Mouse (Mus musculus) kidney, embryonic 15.5 days (tissue): ENCODE data around the gene Slc25a39. TPM values are rescaled to one million over a fixed set of nuclear protein-coding genes. Genes with fewer than 3 reads are reported as not detected.
A peak's percentile ranks its signal among the peaks of the same experiment; 100 is the strongest.
"Not testable (repeated sequence)": the region's sequence is repeated elsewhere in the genome, so short reads cannot be mapped to it uniquely, and the experiment has no call there.

Source experiments
- ATAC-seq: fragments of 200-750 bp; cut with Nextera tagmentation; replicated peaks from 2 replicates; pipeline ENCODE4 v1.8.0; 2017; ENCODE audit warnings: moderate TSS enrichment; ENCODE audit not compliant: low FRiP score
- H3K27ac ChIP-seq: fragments of 300-500 bp; sonication (generic); 2 replicates; pipeline ENCODE4 v1.5.1; 2015; ENCODE audit warnings: mild to moderate bottlenecking, inconsistent platforms
- H3K27me3 ChIP-seq: fragments of 300-500 bp; sonication (generic); 2 replicates; pipeline ENCODE4 v1.6.1; 2015; ENCODE audit warnings: inconsistent platforms
- H3K36me3 ChIP-seq: fragments of 300-500 bp; sonication (generic); 2 replicates; pipeline ENCODE4 v1.6.1; 2015; ENCODE audit warnings: inconsistent platforms
- H3K4me1 ChIP-seq: fragments of 300-500 bp; sonication (generic); 2 replicates; pipeline ENCODE4 v1.6.1; 2015; ENCODE audit warnings: inconsistent platforms
- H3K4me2 ChIP-seq: fragments of 300-500 bp; sonication (generic); 2 replicates; pipeline ENCODE4 v1.6.1; 2015; ENCODE audit warnings: moderate library complexity, mild to moderate bottlenecking, inconsistent platforms
- H3K4me3 ChIP-seq: fragments of 300-500 bp; sonication (generic); replicated peaks from 2 replicates; pipeline ENCODE4 v1.5.1; 2015; ENCODE audit warnings: mild to moderate bottlenecking, inconsistent platforms
- H3K9ac ChIP-seq: fragments of 300-500 bp; sonication (generic); 2 replicates; pipeline ENCODE4 v1.6.1; 2015; ENCODE audit warnings: mild to moderate bottlenecking, inconsistent platforms
- H3K9me3 ChIP-seq: fragments of 300-500 bp; sonication (generic); replicated peaks from 2 replicates; pipeline ENCODE4 v1.6.1; 2016; ENCODE audit warnings: inconsistent platforms
- WGBS: fragments of 180-500 bp; shearing (Covaris S2); methylation state at CpG from one replicate; pipeline ENCODE4 v1.1.7; 2015; ENCODE audit warnings: mixed read lengths; 5-methylcytosine and 5-hydroxymethylcytosine counted together
- polyA plus RNA-seq: library from polyadenylated mRNA; unstranded; fragments of >200 nt; fragmentation: Nextera tagmentation; extraction: Ambion mirVana; gene quantifications from 2 replicates; pipeline ENCODE4 v1.2.1, GENCODE M21; 2015

Gene Slc25a39
- polyA plus RNA-seq, 1 experiment from 2014 or later, result 298 TPM

- ATAC-seq, result no peak
- Histone ChIP-seq H3K4me3 (no peak overlapping the region), H3K4me2 (no peak overlapping the region), H3K4me1 (peaks cover 11% of the 10 kb centered on the region), H3K9me3 (no peaks in the 10 kb centered on the region), H3K27ac (no peak overlapping the region), H3K9ac (no peak overlapping the region), H3K27me3 (no peaks in the 10 kb centered on the region), H3K36me3 (no peaks in the 10 kb centered on the region)
- whole genome bisulfite sequencing, result 83% methylated on average over 8 of the region's 8 CpGs
Measured at GRCm38 (mm10) chr11:102425555-102426316, 18.0 kb upstream of the Slc25a39 start.

- 75% methylated on average over 6 of the region's 6 CpGs for WGBS
- no peaks in the 10 kb centered on the region for H3K27me3 ChIP-seq
- no peak overlapping the region for H3K9ac ChIP-seq
- no peak overlapping the region for H3K27ac ChIP-seq
- H3K4me2 ChIP-seq, result no peak overlapping the region
- H3K36me3 ChIP-seq, result no peaks in the 10 kb centered on the region
- 0 out of 2 replicates have a peak, but pooled peaks cover 2% of the 10 kb centered on the region for H3K9me3 ChIP-seq
- H3K4me3 ChIP-seq, result no peak overlapping the region
- ATAC-seq, result no peak
- peaks cover 8% of the 10 kb centered on the region for H3K4me1 ChIP-seq
Measured at GRCm38 (mm10) chr11:102424666-102425065, 16.9 kb upstream of the Slc25a39 start.

- Histone ChIP-seq H3K4me3 (no peak overlapping the region), H3K9me3 (0 out of 2 replicates have a peak, but pooled peaks cover 2% of the 10 kb centered on the region), H3K27ac (no peak overlapping the region), H3K4me2 (no peak overlapping the region), H3K9ac (no peak overlapping the region), H3K27me3 (no peaks in the 10 kb centered on the region), H3K4me1 (peaks cover 4% of the 10 kb centered on the region; the same call in 1 of the 2 replicates), H3K36me3 (no peaks in the 10 kb centered on the region)
- 38% methylated on average over 8 of the region's 8 CpGs for WGBS
- no peak for ATAC-seq
Measured at GRCm38 (mm10) chr11:102421559-102421958, 13.8 kb upstream of the Slc25a39 start.

DNA sequence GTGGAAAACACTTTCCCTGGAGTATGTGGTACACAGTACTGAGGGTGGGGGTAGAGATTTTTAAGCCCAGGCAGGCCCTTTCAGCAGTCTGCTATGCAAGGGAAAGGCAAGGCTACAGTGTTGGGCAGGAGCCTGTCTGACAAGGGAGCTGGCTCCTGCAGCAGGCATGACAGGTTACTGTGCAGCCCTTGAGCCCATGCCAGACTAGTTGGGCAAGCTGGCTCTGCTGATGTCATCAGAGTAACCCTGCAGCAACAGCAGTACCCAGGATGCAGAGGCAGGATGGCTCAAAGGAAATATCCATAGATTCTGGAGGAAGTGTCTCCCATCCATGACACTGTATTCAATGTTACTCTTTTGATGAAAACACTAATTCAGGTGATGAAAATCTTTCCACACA, 11.1 kb upstream of the Slc25a39 start:
- H3K36me3 ChIP-seq, result no peaks in the 10 kb centered on the region
- peaks cover 6% of the 10 kb centered on the region; the same call in 1 of the 2 replicates for H3K4me1 ChIP-seq
- H3K4me2 ChIP-seq, result no peak overlapping the region
- H3K9me3 ChIP-seq, result 0 out of 2 replicates have a peak, but pooled peaks cover 2% of the 10 kb centered on the region
- ATAC-seq, result no peak
- H3K9ac ChIP-seq, result no peak overlapping the region
- no peaks in the 10 kb centered on the region for H3K27me3 ChIP-seq
- H3K27ac ChIP-seq, result no peak overlapping the region
- no peak overlapping the region for H3K4me3 ChIP-seq

- no peak overlapping the region for H3K9ac ChIP-seq
- WGBS, result 73% methylated on average over 1 of the region's 1 CpGs
- no peak overlapping the region for H3K27ac ChIP-seq
- peaks cover 6% of the 10 kb centered on the region; the same call in 1 of the 2 replicates for H3K4me1 ChIP-seq
- H3K9me3 ChIP-seq, result 0 out of 2 replicates have a peak, but pooled peaks cover 2% of the 10 kb centered on the region
- no peaks in the 10 kb centered on the region for H3K36me3 ChIP-seq
- H3K27me3 ChIP-seq, result no peaks in the 10 kb centered on the region
- no peak overlapping the region for H3K4me3 ChIP-seq
- ATAC-seq, result no peak
- H3K4me2 ChIP-seq, result no peak overlapping the region
Measured at GRCm38 (mm10) chr11:102417160-102417559, 9.4 kb upstream of the Slc25a39 start.

GRCm38 (mm10) chr11:102415034-102415802, 7.5 kb upstream of the Slc25a39 start:
- H3K4me3 ChIP-seq, result no peak overlapping the region
- no peaks in the 10 kb centered on the region for H3K27me3 ChIP-seq
- no peak overlapping the region for H3K9ac ChIP-seq
- 72% methylated on average over 10 of the region's 10 CpGs for WGBS
- no peak overlapping the region for H3K27ac ChIP-seq
- H3K4me1 ChIP-seq, result peaks cover 10% of the 10 kb centered on the region
- ATAC-seq, result no peak
- H3K36me3 ChIP-seq, result no peaks in the 10 kb centered on the region
- H3K4me2 ChIP-seq, result no peak overlapping the region
- no peaks in the 10 kb centered on the region for H3K9me3 ChIP-seq

GRCm38 (mm10) chr11:102413059-102413458, 5.3 kb upstream of the Slc25a39 start:
- H3K4me2 ChIP-seq, result no peak overlapping the region
- H3K4me3 ChIP-seq, result no peak overlapping the region
- no peaks in the 10 kb centered on the region for H3K36me3 ChIP-seq
- no peak for ATAC-seq
- WGBS, result 75% methylated on average over 8 of the region's 8 CpGs
- H3K9ac ChIP-seq, result no peak overlapping the region
- peaks cover 25% of the 10 kb centered on the region for H3K4me1 ChIP-seq
- H3K9me3 ChIP-seq, result no peaks in the 10 kb centered on the region
- H3K27ac ChIP-seq, result no peak overlapping the region
- no peaks in the 10 kb centered on the region for H3K27me3 ChIP-seq

DNA sequence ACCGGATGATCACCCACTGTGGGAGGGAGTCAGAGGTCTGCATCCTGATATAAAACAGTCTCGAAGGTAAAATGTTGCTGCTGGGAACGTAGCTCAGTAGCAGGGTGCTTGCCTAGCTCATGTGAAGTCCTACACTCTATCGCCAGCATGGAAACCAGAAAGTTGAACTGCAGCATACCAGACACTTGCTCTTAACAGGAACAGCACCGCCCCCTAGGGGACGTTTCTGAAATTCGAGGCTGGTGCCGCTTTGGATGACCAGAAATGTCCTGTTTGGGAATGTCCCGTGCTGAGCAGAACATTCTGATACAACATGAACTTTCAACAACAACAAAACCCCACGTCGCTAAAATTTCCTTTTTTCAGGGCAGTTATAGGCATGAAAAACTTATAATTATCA, 4.0 kb upstream of the Slc25a39 start:
- no peaks in the 10 kb centered on the region for H3K9me3 ChIP-seq
- peaks cover 30% of the 10 kb centered on the region for H3K4me1 ChIP-seq
- peak overlapping the region; percentile 48; the same call in 1 of the 2 replicates for H3K27ac ChIP-seq
- WGBS, result 5% methylated on average over 11 of the region's 11 CpGs
- no peak for ATAC-seq
- peak overlapping the region; percentile 28; the same call in 1 of the 2 replicates for H3K4me2 ChIP-seq
- 0 out of 2 replicates have a peak overlapping the region, but pooled peaks have one; percentile 31 for H3K9ac ChIP-seq
- H3K27me3 ChIP-seq, result no peaks in the 10 kb centered on the region
- H3K4me3 ChIP-seq, result no peak overlapping the region
- H3K36me3 ChIP-seq, result no peaks in the 10 kb centered on the region

DNA sequence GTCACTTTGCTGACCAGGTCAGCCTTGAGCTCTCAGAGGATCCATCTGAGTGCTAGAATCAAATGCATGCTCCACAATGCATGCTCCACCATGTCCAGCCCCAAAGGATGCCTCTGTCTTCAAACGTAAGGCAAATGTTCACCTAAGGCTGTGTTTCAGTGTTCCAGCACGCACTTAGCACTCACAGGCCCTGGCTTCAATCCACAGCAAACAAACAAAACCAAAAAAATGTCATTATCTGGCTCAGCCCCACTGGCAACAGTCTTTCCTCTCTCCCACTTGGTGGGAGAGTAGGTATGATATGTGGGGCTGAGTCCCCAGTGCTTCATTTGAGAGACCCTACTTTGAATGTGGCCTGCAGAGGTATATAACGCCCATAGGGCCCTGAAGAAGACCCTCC, 3.3 kb upstream of the Slc25a39 start:
- Histone ChIP-seq H3K4me3 (no peak overlapping the region), H3K4me1 (peaks cover 37% of the 10 kb centered on the region), H3K4me2 (no peak overlapping the region), H3K9ac (peak overlapping the region; percentile 31; the same call in 1 of the 2 replicates), H3K27me3 (no peaks in the 10 kb centered on the region), H3K36me3 (no peaks in the 10 kb centered on the region), H3K9me3 (no peaks in the 10 kb centered on the region), H3K27ac (0 out of 2 replicates have a peak overlapping the region, but pooled peaks have one; percentile 48)
- WGBS, result 67% methylated on average over 3 of the region's 3 CpGs
- ATAC-seq, result no peak

DNA sequence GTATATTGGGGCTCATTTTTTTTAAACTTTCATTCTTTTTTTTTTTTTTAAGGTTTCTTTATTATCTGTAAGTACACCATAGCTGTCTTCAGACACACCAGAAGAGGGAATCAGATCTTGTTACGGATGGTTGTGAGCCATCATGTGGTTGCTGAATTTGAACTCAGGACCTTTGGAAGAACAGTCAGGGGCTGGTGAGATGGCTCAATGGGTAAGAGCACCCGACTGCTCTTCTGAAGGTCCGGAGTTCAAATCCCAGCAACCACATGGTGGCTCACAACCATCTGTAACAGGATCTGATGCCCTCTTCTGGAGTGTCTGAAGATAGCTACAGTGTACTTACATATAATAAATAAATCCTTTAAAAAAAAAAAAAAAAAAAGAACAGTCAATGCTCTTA, 2.6 kb upstream of the Slc25a39 start:
- WGBS, result 98% methylated on average over 3 of the region's 3 CpGs
- not testable (repeated sequence) for H3K36me3 ChIP-seq, H3K27ac ChIP-seq

DNA sequence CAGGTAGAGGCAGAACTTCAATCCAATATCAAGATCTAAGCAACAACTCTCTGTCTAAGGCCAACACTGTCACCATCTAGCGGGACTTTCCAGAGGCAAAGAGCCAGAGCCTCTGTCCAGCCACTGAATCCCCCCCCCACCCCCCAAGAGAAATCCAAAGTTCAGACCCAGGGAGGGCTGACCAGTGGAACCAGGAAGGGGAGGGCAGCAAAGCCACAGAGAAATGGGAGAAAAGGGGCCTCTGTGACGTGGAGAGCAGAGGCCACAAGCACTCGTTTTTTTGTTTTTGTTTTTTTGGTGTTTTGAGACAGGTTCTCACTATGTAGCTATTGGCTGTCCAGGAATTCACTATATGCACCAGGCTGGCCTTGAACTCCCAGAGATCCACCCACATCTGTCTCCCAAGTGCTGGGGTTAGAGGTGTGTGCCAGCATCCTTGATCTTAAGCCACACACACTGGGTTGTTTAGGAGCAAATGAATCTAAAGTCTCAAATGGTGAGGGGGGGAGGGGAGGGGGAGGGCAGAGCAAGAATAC, 2.1 kb upstream of the Slc25a39 start:
- Histone ChIP-seq H3K9ac (no peak overlapping the region), H3K27ac (peak overlapping the region; percentile 95), H3K27me3 (no peaks in the 10 kb centered on the region), H3K4me2 (no peak overlapping the region), H3K36me3 (peaks cover 2% of the 10 kb centered on the region; the same call in 1 of the 2 replicates), H3K9me3 (no peaks in the 10 kb centered on the region), H3K4me3 (no peak overlapping the region), H3K4me1 (peaks cover 49% of the 10 kb centered on the region)
- no peak for ATAC-seq
- WGBS, result 82% methylated on average over 3 of the region's 3 CpGs

More for the DNA sequence above, 2.6 kb upstream of the Slc25a39 start:
- peaks cover 44% of the 10 kb centered on the region for H3K4me1 ChIP-seq
- H3K27me3 ChIP-seq, H3K9ac ChIP-seq, H3K9me3 ChIP-seq, H3K4me3 ChIP-seq, H3K4me2 ChIP-seq, ATAC-seq: not testable (repeated sequence)
